16 mouse cellular contexts compared by ENCODE assay signal in genomic region chr13:19283161-19283560, GRCm38 (mm10).
DNase-seq lines count a peak whose midpoint lies in the region; ATAC-seq lines count a peak whose summit lies in the region.
"Had no signal": no experiment of that assay in that cellular context is flagged by ENCODE, and none has a peak within 500 bp of the region (broad histone marks: within the 10 kb centered on the region; RNA-seq: fewer than 3 reads in every experiment).

No protein-coding gene starts in this region.

- no peak for DNase-seq in heart, postnatal 36 days
- DNase-seq in midbrain, embryonic 14.5 days = peak; percentile 6
- no peak for DNase-seq in midbrain, embryonic 10.5 days (ENCODE audit: low spot score)
- DNase-seq in induced T-regulatory cell, adult 2 months (ENCODE audit: low read depth) = peak; percentile 18
- peak; percentile 19 to 20 for DNase-seq in thymus, postnatal 36 days
- no peak for DNase-seq in frontal cortex, postnatal 36 days (ENCODE audit: low spot score in 2 of 2)
- DNase-seq in cerebellum, adult 9-11 months = no peak
- DNase-seq: cerebellum, adult 2 months; heart, adult 2 months; heart, postnatal 14 days; lung, postnatal 14 days had no signal

- H3K9ac ChIP-seq in heart, embryonic 16.5 days (ENCODE audit: low read length) = no peak overlapping the region
- H3K9ac ChIP-seq in midbrain, embryonic 14.5 days (replicated peaks; ENCODE audit: low read length) = no peak overlapping the region
- H3K9ac ChIP-seq: embryonic facial prominence, embryonic 13.5 days; limb, embryonic 15.5 days had no signal

- no peaks in the 10 kb centered on the region for H3K36me3 ChIP-seq in heart, embryonic 16.5 days (ENCODE audit: control insufficient read depth, insufficient read depth)
- H3K36me3 ChIP-seq in midbrain, embryonic 14.5 days (ENCODE audit: control insufficient read depth, insufficient read depth, low read length) = no peaks in the 10 kb centered on the region
- H3K36me3 ChIP-seq in midbrain, embryonic 10.5 days = no peaks in the 10 kb centered on the region
- H3K36me3 ChIP-seq: embryonic facial prominence, embryonic 13.5 days; forebrain, embryonic 10.5 days; limb, embryonic 15.5 days had no signal

- no peak overlapping the region for H3K4me3 ChIP-seq in heart, embryonic 16.5 days (ENCODE audit: low read length)
- H3K4me3 ChIP-seq in midbrain, embryonic 14.5 days (replicated peaks; ENCODE audit: low read depth, low read length) = no peak overlapping the region
- no peak overlapping the region for H3K4me3 ChIP-seq in midbrain, embryonic 10.5 days
- H3K4me3 ChIP-seq: embryonic facial prominence, embryonic 13.5 days; forebrain, embryonic 10.5 days; heart, adult 2 months; limb, embryonic 15.5 days had no signal

- ATAC-seq in heart, embryonic 16.5 days (replicated peaks; ENCODE audit: extremely low read depth, insufficient read depth, low FRiP score) = peak; percentile 32; the same call in 1 of the 2 replicates
- ATAC-seq in midbrain, embryonic 14.5 days (ENCODE audit: low FRiP score, low TSS enrichment) = no peak

- H3K27ac ChIP-seq in heart, embryonic 16.5 days (ENCODE audit: low read length) = no peak overlapping the region
- no peak overlapping the region for H3K27ac ChIP-seq in midbrain, embryonic 14.5 days (replicated peaks; ENCODE audit: low read depth, low read length)
- H3K27ac ChIP-seq in midbrain, embryonic 10.5 days (replicated peaks) = no peak overlapping the region
- H3K27ac ChIP-seq: embryonic facial prominence, embryonic 13.5 days; forebrain, embryonic 10.5 days; heart, adult 2 months; kidney, postnatal 0 days; limb, embryonic 15.5 days had no signal

- no peak overlapping the region for H3K4me2 ChIP-seq in heart, embryonic 16.5 days (ENCODE audit: low read depth, low read length)
- H3K4me2 ChIP-seq in midbrain, embryonic 14.5 days (ENCODE audit: low read length) = no peak overlapping the region
- H3K4me2 ChIP-seq: embryonic facial prominence, embryonic 13.5 days; limb, embryonic 15.5 days had no signal

- no peaks in the 10 kb centered on the region for H3K4me1 ChIP-seq in heart, embryonic 16.5 days (ENCODE audit: control insufficient read depth, insufficient read depth, low read length)
- no peaks in the 10 kb centered on the region for H3K4me1 ChIP-seq in midbrain, embryonic 14.5 days (ENCODE audit: control insufficient read depth, insufficient read depth, low read length)
- H3K4me1 ChIP-seq in midbrain, embryonic 10.5 days = no peaks in the 10 kb centered on the region
- H3K4me1 ChIP-seq: embryonic facial prominence, embryonic 13.5 days; forebrain, embryonic 10.5 days; limb, embryonic 15.5 days had no signal

- no peaks in the 10 kb centered on the region for H3K9me3 ChIP-seq in heart, embryonic 16.5 days (replicated peaks; ENCODE audit: control insufficient read depth, low read length)
- H3K9me3 ChIP-seq in midbrain, embryonic 14.5 days (ENCODE audit: control insufficient read depth, low read length) = no peaks in the 10 kb centered on the region
- no peaks in the 10 kb centered on the region for H3K9me3 ChIP-seq in midbrain, embryonic 10.5 days (replicated peaks)
- H3K9me3 ChIP-seq: embryonic facial prominence, embryonic 13.5 days; forebrain, embryonic 10.5 days; limb, embryonic 15.5 days had no signal

- 61% methylated on average over 1 of the region's 1 CpGs for WGBS in heart, embryonic 16.5 days
- 73% methylated on average over 1 of the region's 1 CpGs for WGBS in midbrain, embryonic 14.5 days
- 64% methylated on average over 1 of the region's 1 CpGs for whole genome bisulfite sequencing in midbrain, embryonic 10.5 days

- no peaks in the 10 kb centered on the region for H3K27me3 ChIP-seq in heart, embryonic 16.5 days (ENCODE audit: control insufficient read depth, insufficient read depth, low read length)
- H3K27me3 ChIP-seq in midbrain, embryonic 14.5 days (ENCODE audit: control insufficient read depth, insufficient read depth, low read length) = no peaks in the 10 kb centered on the region
- H3K27me3 ChIP-seq in midbrain, embryonic 10.5 days (ENCODE audit: low read depth, poor library complexity, severe bottlenecking) = no peaks in the 10 kb centered on the region
- H3K27me3 ChIP-seq: embryonic facial prominence, embryonic 13.5 days; limb, embryonic 15.5 days had no signal

- intact Hi-C loops in heart, postnatal 36 days (cut with DNase I) = no loop called here

Comparison
In these comparisons a context has a peak if more than half of its experiments do, and no peak if none do; other contexts are left out.
1. DNase-seq: peak in midbrain, embryonic 14.5 days (single experiment), induced T-regulatory cell, adult 2 months (single experiment) and thymus, postnatal 36 days (2 of 2); none in heart, postnatal 36 days (0 of 2), midbrain, embryonic 10.5 days (single experiment), frontal cortex, postnatal 36 days (0 of 2) and cerebellum, adult 9-11 months (single experiment).